Comparison of ENCODE assay signal across 10 mouse cellular contexts in genomic region chr1:60667873-60668616, GRCm38 (mm10). TPM values are rescaled to one million over a fixed set of nuclear protein-coding genes. Genes with fewer than 3 reads are reported as not detected.
A peak's percentile ranks its signal among the peaks of the same experiment; 100 is the strongest.
DNase-seq lines count a peak whose midpoint lies in the region; ATAC-seq and TF ChIP-seq lines count a peak whose summit lies in the region.
"Had no signal": no experiment of that assay in that cellular context is flagged by ENCODE, and none has a peak within 500 bp of the region (broad histone marks: within the 10 kb centered on the region; RNA-seq: fewer than 3 reads in every experiment).

No protein-coding gene starts in this region.

- H3K9ac ChIP-seq in forebrain, embryonic 14.5 days (ENCODE audit: low read length), result peak overlapping the region; percentile 51
- H3K9ac ChIP-seq in hindbrain, embryonic 15.5 days, result no peak overlapping the region
- 0 out of 2 replicates have a peak overlapping the region, but pooled peaks have one; percentile 37 for H3K9ac ChIP-seq in midbrain, postnatal 0 days (replicated peaks; ENCODE audit: low read length, poor library complexity, severe bottlenecking)

- H3K27ac ChIP-seq in forebrain, embryonic 14.5 days (ENCODE audit: low read depth, low read length), result peak overlapping the region; percentile 41; the same call in 1 of the 2 replicates
- peak overlapping the region; percentile 65 for H3K27ac ChIP-seq in hindbrain, embryonic 15.5 days (replicated peaks)
- H3K27ac ChIP-seq in left cerebral cortex, adult 2 months, result peak overlapping the region; percentile 47; the same call in 1 of the 2 replicates
- H3K27ac ChIP-seq in midbrain, postnatal 0 days (ENCODE audit: low read depth, low read length), result no peak overlapping the region; the same call in 1 of the 2 replicates

- H3K36me3 ChIP-seq in forebrain, embryonic 14.5 days (ENCODE audit: control insufficient read depth, insufficient read depth, low read length), result no peaks in the 10 kb centered on the region
- no peaks in the 10 kb centered on the region for H3K36me3 ChIP-seq in hindbrain, embryonic 15.5 days
- no peaks in the 10 kb centered on the region for H3K36me3 ChIP-seq in midbrain, postnatal 0 days (ENCODE audit: insufficient read depth, low read length)
- H3K36me3 ChIP-seq: G1E had no signal

- H3K4me3 ChIP-seq in forebrain, embryonic 14.5 days (ENCODE audit: low read depth, low read length), result 0 out of 2 replicates have a peak overlapping the region, but pooled peaks have one; percentile 9
- H3K4me3 ChIP-seq in hindbrain, embryonic 15.5 days, result peak overlapping the region; percentile 7
- peak overlapping the region; percentile 23 for H3K4me3 ChIP-seq in left cerebral cortex, adult 2 months
- H3K4me3 ChIP-seq in midbrain, postnatal 0 days (ENCODE audit: low read depth, low read length), result no peak overlapping the region
- H3K4me3 ChIP-seq: erythroblast, embryonic 14.5 days had no signal

- intact Hi-C loops in left cerebral cortex, adult 2 months (cut with DNase I), result loop anchor here (10.0 kb wide), 1 partner anchor 323 kb away; the partner anchor contains the start of gene Cyp20a1

- peak; percentile 27 for DNase-seq in kidney, adult 18-20 months
- no peak for DNase-seq in kidney, adult 9 months
- peak; percentile 65 for DNase-seq in forebrain, embryonic 14.5 days (ENCODE audit: low spot score)
- peak in 1 of 2 experiments; percentile 27 for DNase-seq in left cerebral cortex, adult 2 months (ENCODE audit: extremely low spot score in 1 of 2, low spot score in 2 of 2)
- DNase-seq in midbrain, postnatal 0 days (ENCODE audit: low spot score), result peak; percentile 65
- no peak for DNase-seq in testis, postnatal 10 days (ENCODE audit: low spot score)
- no peak for DNase-seq in thymus, postnatal 36 days

- H3K4me1 ChIP-seq in forebrain, embryonic 14.5 days (ENCODE audit: control insufficient read depth, insufficient read depth, low read length), result peaks cover 9% of the 10 kb centered on the region
- H3K4me1 ChIP-seq in hindbrain, embryonic 15.5 days (replicated peaks), result peaks cover 9% of the 10 kb centered on the region
- no peaks in the 10 kb centered on the region for H3K4me1 ChIP-seq in midbrain, postnatal 0 days (ENCODE audit: insufficient read depth, low read length)

- peak; percentile 48; the same call in 1 of the 2 replicates for ATAC-seq in forebrain, embryonic 14.5 days
- ATAC-seq in hindbrain, embryonic 15.5 days (ENCODE audit: low FRiP score, low read depth), result peak; percentile 61; the same call in 1 of the 2 replicates
- peak; percentile 63 for ATAC-seq in midbrain, postnatal 0 days (ENCODE audit: low FRiP score)

- H3K9me3 ChIP-seq in forebrain, embryonic 14.5 days (replicated peaks; ENCODE audit: control insufficient read depth, low read length), result no peaks in the 10 kb centered on the region
- no peaks in the 10 kb centered on the region for H3K9me3 ChIP-seq in hindbrain, embryonic 15.5 days
- no peaks in the 10 kb centered on the region for H3K9me3 ChIP-seq in midbrain, postnatal 0 days (ENCODE audit: low read length)
- H3K9me3 ChIP-seq: G1E had no signal

- no peak for TF ChIP-seq CTCF in left cerebral cortex, adult 2 months (IDR thresholded peaks at IDR 0.05)
- no peak for TF ChIP-seq CTCF in midbrain, postnatal 0 days (IDR thresholded peaks at IDR 0.05)

- no peaks in the 10 kb centered on the region for H3K27me3 ChIP-seq in forebrain, embryonic 14.5 days (replicated peaks; ENCODE audit: control insufficient read depth, insufficient read depth, low read length)
- no peaks in the 10 kb centered on the region for H3K27me3 ChIP-seq in hindbrain, embryonic 15.5 days
- no peaks in the 10 kb centered on the region for H3K27me3 ChIP-seq in midbrain, postnatal 0 days (ENCODE audit: insufficient read depth, low read length)

- peak overlapping the region; percentile 43 for H3K4me2 ChIP-seq in forebrain, embryonic 14.5 days (ENCODE audit: low read length)
- peak overlapping the region; percentile 44 for H3K4me2 ChIP-seq in hindbrain, embryonic 15.5 days
- H3K4me2 ChIP-seq in midbrain, postnatal 0 days (ENCODE audit: low read depth, low read length, poor library complexity, severe bottlenecking), result peak overlapping the region; percentile 34; the same call in 1 of the 2 replicates

- WGBS in forebrain, embryonic 14.5 days, result 19% methylated on average over 17 of the region's 17 CpGs
- 36% methylated on average over 17 of the region's 17 CpGs for WGBS in hindbrain, embryonic 15.5 days
- WGBS in midbrain, postnatal 0 days, result 34% methylated on average over 17 of the region's 17 CpGs

RNA-seq across cellular contexts. Expression of gene Cd28, which starts 48.6 kb away (rescaled TPM):
- 0.20 and 0.32 TPM in 2 replicates for polyA plus RNA-seq in forebrain, embryonic 14.5 days (2014; fragmentation: Nextera tagmentation; extraction: Ambion mirVana)
- polyA plus RNA-seq in hindbrain, embryonic 15.5 days (2015; fragmentation: Nextera tagmentation; extraction: Ambion mirVana), result 0.18 and 0.21 TPM in 2 replicates
- under 1 TPM; 0.40 to 0.50 TPM for total RNA-seq in left cerebral cortex, adult 2 months (2021)
- not detected in 2 replicates for total RNA-seq in midbrain, postnatal 0 days (2014; rRNA removed)
- 0.10 and 0.12 TPM in 2 replicates for polyA plus RNA-seq in midbrain, postnatal 0 days (2015; fragmentation: Nextera tagmentation; extraction: Ambion mirVana)
- polyA plus RNA-seq: G1E had no signal

Comparison
In these comparisons a context has a peak if more than half of its experiments do, and no peak if none do; other contexts are left out.
1. DNase-seq: peak in kidney, adult 18-20 months (single experiment), forebrain, embryonic 14.5 days (single experiment) and midbrain, postnatal 0 days (single experiment); none in kidney, adult 9 months (single experiment), testis, postnatal 10 days (single experiment) and thymus, postnatal 36 days (0 of 2).
2. Peak in every context shown above with its lines, with median percentiles within 50 percentile points of each other: ATAC-seq and H3K4me2 ChIP-seq.